Mouse (Mus musculus): ENCODE measurements at regions not wholly inside any gene's neighbourhood (a gene's known extent, or its start where the extent isn't known, plus 50 kb on each side); places are given as distances from the start of the nearest gene placed in this dataset.
"Not testable (repeated sequence)": the region's sequence is repeated elsewhere in the genome, so short reads cannot be mapped to it uniquely, and the experiment has no call there.

DNA sequence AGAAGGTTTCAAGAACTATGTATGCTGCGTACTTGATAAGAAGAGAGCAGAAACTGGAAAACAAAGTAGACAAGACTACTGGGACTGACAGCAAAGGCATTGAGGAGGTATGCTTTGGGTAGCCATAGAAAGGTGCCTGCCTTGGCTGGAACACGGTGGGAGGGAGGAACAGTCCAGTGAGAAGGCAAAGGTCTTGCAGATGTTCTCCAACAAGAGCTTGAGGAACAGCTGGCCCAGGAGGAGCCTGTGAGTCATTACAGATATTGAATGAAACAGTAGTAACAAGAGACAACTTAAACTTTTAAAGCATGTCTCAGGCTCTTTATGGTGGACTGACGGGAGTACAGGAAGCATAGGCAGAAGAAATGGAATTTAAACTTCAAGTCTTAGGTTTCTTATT is 424.9 kb upstream of the Sphkap start:
- Histone ChIP-seq H3K36me3 (ENCODE audit: control insufficient read depth, insufficient read depth) (no peaks in the 10 kb centered on the region), H3K27me3 (ENCODE audit: control insufficient read depth, insufficient read depth, insufficient read length) (no peaks in the 10 kb centered on the region), H3K4me2 (ENCODE audit: low read depth) (no peak overlapping the region), H3K4me3 (no peak overlapping the region), H3ac (ENCODE audit: control insufficient read depth, insufficient read length) (no peak overlapping the region), H3K79me2 (ENCODE audit: control insufficient read depth, insufficient read depth) (no peaks in the 10 kb centered on the region)
- TF ChIP-seq USF1 (IDR thresholded peaks at IDR 0.05; ENCODE audit: low read depth) = no peak
- TF ChIP-seq MAX (IDR thresholded peaks at IDR 0.05; ENCODE audit: low read depth) = no peak
- TF ChIP-seq E2F4 (IDR thresholded peaks at IDR 0.05; ENCODE audit: insufficient read depth) = no peak
- no peak for TF ChIP-seq TCF3 (IDR thresholded peaks at IDR 0.05; ENCODE audit: insufficient read length, low read depth)
- no peak for TF ChIP-seq REST (IDR thresholded peaks at IDR 0.05; ENCODE audit: insufficient read depth, insufficient read length)

DNA sequence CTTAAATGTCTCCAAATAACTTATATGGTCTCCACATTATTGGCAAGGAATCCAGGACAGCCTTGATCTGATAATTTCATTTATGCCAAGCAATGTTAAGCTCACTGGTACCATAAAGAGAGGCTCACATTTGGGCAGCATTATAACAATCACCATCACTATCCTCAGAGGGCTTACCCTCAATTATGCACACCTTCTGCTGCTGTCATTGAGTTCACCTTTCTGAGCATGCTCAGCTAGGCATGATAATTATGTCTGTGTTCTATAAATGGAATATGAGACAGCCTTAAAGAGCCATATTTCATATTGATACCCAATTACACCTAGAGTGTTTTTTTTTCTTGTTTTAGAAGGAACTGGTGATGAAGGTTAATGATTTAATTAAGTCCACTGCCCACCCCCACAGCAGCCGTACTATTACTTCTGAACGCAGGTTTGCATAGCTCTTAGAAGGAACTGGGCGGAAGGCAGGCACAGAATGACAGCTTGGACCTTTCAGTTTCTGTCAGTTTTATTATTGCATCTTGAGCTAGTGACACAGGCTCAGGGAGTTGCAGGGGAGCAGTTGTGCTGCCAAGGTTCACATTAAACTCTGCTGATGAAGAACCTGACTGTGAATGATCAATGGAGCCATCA is 424.0 kb upstream of the Sphkap start:
- TF ChIP-seq SRF (IDR thresholded peaks at IDR 0.05; ENCODE audit: control insufficient read depth, insufficient read length, low read depth) = no peak
- TF ChIP-seq CEBPB (IDR thresholded peaks at IDR 0.05; ENCODE audit: insufficient read depth, poor library complexity, severe bottlenecking) = no peak
- TF ChIP-seq POLR2AphosphoS2 (IDR thresholded peaks at IDR 0.05; ENCODE audit: insufficient read length, low read depth) = no peak
- TF ChIP-seq REST (IDR thresholded peaks at IDR 0.05; ENCODE audit: insufficient read depth, insufficient read length) = no peak
- TF ChIP-seq MYOG (IDR thresholded peaks at IDR 0.05; ENCODE audit: control insufficient read depth in 1 of 3, insufficient read depth in 1 of 3, insufficient read length in 2 of 3, low read depth in 2 of 3) = no peak
- TF ChIP-seq E2F4 (IDR thresholded peaks at IDR 0.05; ENCODE audit: insufficient read depth) = no peak
- no peak for TF ChIP-seq USF1 (IDR thresholded peaks at IDR 0.05; ENCODE audit: low read depth)
- no peak for TF ChIP-seq POLR2A (IDR thresholded peaks at IDR 0.05; ENCODE audit: insufficient read length, low read depth)
- TF ChIP-seq MAX (IDR thresholded peaks at IDR 0.05; ENCODE audit: low read depth) = no peak
- no peak for TF ChIP-seq TCF3 (IDR thresholded peaks at IDR 0.05; ENCODE audit: insufficient read length, low read depth)
- no peak for TF ChIP-seq TCF12 (IDR thresholded peaks at IDR 0.05; ENCODE audit: insufficient read depth, poor library complexity, severe bottlenecking)
- no peak for TF ChIP-seq MYOD1 (IDR thresholded peaks at IDR 0.05; ENCODE audit: control insufficient read depth in 1 of 3, insufficient read length in 2 of 3, low read depth in 2 of 3)
- H3K36me3 ChIP-seq (ENCODE audit: control insufficient read depth, insufficient read depth) = no peaks in the 10 kb centered on the region
- no peak overlapping the region for H3ac ChIP-seq (ENCODE audit: control insufficient read depth, insufficient read length)
- H3K4me3 ChIP-seq = no peak overlapping the region
- H3K79me2 ChIP-seq (ENCODE audit: control insufficient read depth, insufficient read depth) = no peaks in the 10 kb centered on the region
- no peaks in the 10 kb centered on the region for H3K27me3 ChIP-seq (ENCODE audit: control insufficient read depth, insufficient read depth, insufficient read length)
- H3K4me2 ChIP-seq (ENCODE audit: low read depth) = no peak overlapping the region

DNA sequence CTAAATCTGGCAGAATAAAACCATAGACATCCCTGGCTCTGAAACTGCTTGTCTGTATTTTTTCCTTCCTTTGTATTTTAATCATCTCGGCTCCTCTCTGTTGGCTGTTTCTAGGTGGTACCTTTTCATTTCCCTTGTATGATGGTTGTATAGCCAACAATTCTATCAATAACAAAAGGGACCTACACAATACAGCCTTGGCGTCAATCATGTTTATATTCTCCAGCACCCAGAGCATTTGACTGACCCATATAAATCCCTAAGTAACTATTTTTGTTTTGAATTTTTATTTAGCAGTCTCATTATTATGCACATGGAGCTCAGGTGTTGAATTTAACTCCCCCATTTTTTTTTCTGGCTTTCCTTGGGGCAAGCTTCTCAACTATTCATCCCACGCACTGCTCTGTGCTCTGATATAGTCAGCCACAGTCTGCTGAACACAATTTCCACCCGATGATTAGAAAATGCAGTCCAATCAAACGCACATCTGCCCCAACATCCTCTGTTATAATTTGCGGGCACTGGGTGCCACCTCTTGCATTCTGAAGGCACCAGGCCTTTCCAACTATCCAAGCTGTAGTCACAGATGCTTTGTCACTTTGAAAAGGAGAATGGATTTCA is 422.1 kb upstream of the Sphkap start:
- Histone ChIP-seq H3K4me2 (ENCODE audit: low read depth) (no peak overlapping the region), H3ac (ENCODE audit: control insufficient read depth, insufficient read length) (no peak overlapping the region)
- TF ChIP-seq MYOD1 (IDR thresholded peaks at IDR 0.05; ENCODE audit: control insufficient read depth in 1 of 3, insufficient read length in 2 of 3, low read depth in 2 of 3) (no peak), REST (IDR thresholded peaks at IDR 0.05; ENCODE audit: insufficient read depth, insufficient read length) (no peak), USF1 (IDR thresholded peaks at IDR 0.05; ENCODE audit: low read depth) (no peak), SRF (IDR thresholded peaks at IDR 0.05; ENCODE audit: control insufficient read depth, insufficient read length, low read depth) (no peak), TCF12 (IDR thresholded peaks at IDR 0.05; ENCODE audit: insufficient read depth, poor library complexity, severe bottlenecking) (no peak), POLR2AphosphoS2 (IDR thresholded peaks at IDR 0.05; ENCODE audit: insufficient read length, low read depth) (no peak), TCF3 (IDR thresholded peaks at IDR 0.05; ENCODE audit: insufficient read length, low read depth) (no peak), POLR2A (IDR thresholded peaks at IDR 0.05; ENCODE audit: insufficient read length, low read depth) (no peak), CEBPB (IDR thresholded peaks at IDR 0.05; ENCODE audit: insufficient read depth, poor library complexity, severe bottlenecking) (no peak), MYOG (IDR thresholded peaks at IDR 0.05; ENCODE audit: control insufficient read depth in 1 of 3, insufficient read depth in 1 of 3, insufficient read length in 2 of 3, low read depth in 2 of 3) (no peak), MAX (IDR thresholded peaks at IDR 0.05; ENCODE audit: low read depth) (no peak), E2F4 (IDR thresholded peaks at IDR 0.05; ENCODE audit: insufficient read depth) (no peak)

DNA sequence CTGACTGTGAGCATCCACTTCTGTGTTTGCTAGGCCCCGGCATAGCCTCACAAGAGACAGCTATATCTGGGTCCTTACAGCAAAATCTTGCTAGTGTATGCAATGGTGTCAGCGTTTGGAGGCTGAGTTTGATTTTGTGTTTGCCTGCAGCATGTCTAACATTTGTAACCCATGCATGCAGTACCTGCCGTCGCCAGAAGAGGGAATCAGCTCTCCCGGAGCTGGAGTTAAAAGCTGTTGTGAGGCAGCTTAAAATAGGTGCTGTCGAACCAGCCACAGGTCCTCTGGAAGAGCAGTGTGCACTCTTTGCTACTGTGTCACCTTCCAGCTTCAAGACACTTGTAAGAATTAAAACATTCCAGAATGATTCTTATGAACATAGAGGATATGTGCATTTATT is 403.2 kb upstream of the Sphkap start:
- H3K4me2 ChIP-seq (ENCODE audit: low read depth); H3K27me3 ChIP-seq (ENCODE audit: control insufficient read depth, insufficient read depth, insufficient read length); H3K79me2 ChIP-seq (ENCODE audit: control insufficient read depth, insufficient read depth); H3K4me3 ChIP-seq; H3K36me3 ChIP-seq (ENCODE audit: control insufficient read depth, insufficient read depth); H3ac ChIP-seq (ENCODE audit: control insufficient read depth, insufficient read length): not testable (repeated sequence)

More for the DNA sequence above, 422.1 kb upstream of the Sphkap start:
- no peaks in the 10 kb centered on the region for H3K79me2 ChIP-seq (ENCODE audit: control insufficient read depth, insufficient read depth)
- no peaks in the 10 kb centered on the region for H3K36me3 ChIP-seq (ENCODE audit: control insufficient read depth, insufficient read depth)
- no peaks in the 10 kb centered on the region for H3K27me3 ChIP-seq (ENCODE audit: control insufficient read depth, insufficient read depth, insufficient read length)
- H3K4me3 ChIP-seq = no peak overlapping the region

DNA sequence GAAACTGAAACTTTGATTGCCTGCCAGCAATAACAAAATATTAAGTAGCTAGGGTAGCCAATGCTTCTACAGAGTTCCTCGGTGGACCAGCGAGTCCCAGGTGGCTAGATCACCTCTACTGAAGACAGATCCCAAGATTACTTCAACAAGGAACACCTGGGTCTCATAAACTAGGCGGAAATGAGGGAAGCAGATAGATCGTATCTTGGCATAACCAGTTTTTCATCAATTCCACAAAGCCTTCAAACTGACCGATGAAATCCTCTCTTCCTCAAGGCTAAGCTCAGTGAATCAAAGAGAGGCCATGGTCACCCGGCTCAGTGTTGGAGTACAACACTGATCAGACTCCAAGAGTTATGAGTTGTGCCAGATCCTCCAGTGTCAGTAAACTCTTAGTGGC is 400.4 kb upstream of the Sphkap start:
- Histone ChIP-seq H3K4me3 (no peak overlapping the region), H3K36me3 (ENCODE audit: control insufficient read depth, insufficient read depth) (no peaks in the 10 kb centered on the region), H3K27me3 (ENCODE audit: control insufficient read depth, insufficient read depth, insufficient read length) (no peaks in the 10 kb centered on the region)

More for the DNA sequence above, 400.4 kb upstream of the Sphkap start:
- no peak overlapping the region for H3K4me2 ChIP-seq (ENCODE audit: low read depth)
- H3K79me2 ChIP-seq (ENCODE audit: control insufficient read depth, insufficient read depth) = no peaks in the 10 kb centered on the region
- TF ChIP-seq MAX (IDR thresholded peaks at IDR 0.05; ENCODE audit: low read depth) = no peak
- TF ChIP-seq MYOD1 (IDR thresholded peaks at IDR 0.05; ENCODE audit: control insufficient read depth in 1 of 3, insufficient read length in 2 of 3, low read depth in 2 of 3) = no peak
- no peak for TF ChIP-seq POLR2AphosphoS2 (IDR thresholded peaks at IDR 0.05; ENCODE audit: insufficient read length, low read depth)
- TF ChIP-seq POLR2A (IDR thresholded peaks at IDR 0.05; ENCODE audit: insufficient read length, low read depth) = no peak
- no peak for TF ChIP-seq MYOG (IDR thresholded peaks at IDR 0.05; ENCODE audit: control insufficient read depth in 1 of 3, insufficient read depth in 1 of 3, insufficient read length in 2 of 3, low read depth in 2 of 3)
- no peak for TF ChIP-seq SRF (IDR thresholded peaks at IDR 0.05; ENCODE audit: control insufficient read depth, insufficient read length, low read depth)
- no peak for TF ChIP-seq TCF12 (IDR thresholded peaks at IDR 0.05; ENCODE audit: insufficient read depth, poor library complexity, severe bottlenecking)
- no peak for TF ChIP-seq REST (IDR thresholded peaks at IDR 0.05; ENCODE audit: insufficient read depth, insufficient read length)
- TF ChIP-seq USF1 (IDR thresholded peaks at IDR 0.05; ENCODE audit: low read depth) = no peak
- TF ChIP-seq E2F4 (IDR thresholded peaks at IDR 0.05; ENCODE audit: insufficient read depth) = no peak
- no peak for TF ChIP-seq TCF3 (IDR thresholded peaks at IDR 0.05; ENCODE audit: insufficient read length, low read depth)
- no peak for TF ChIP-seq CEBPB (IDR thresholded peaks at IDR 0.05; ENCODE audit: insufficient read depth, poor library complexity, severe bottlenecking)
- no peak overlapping the region for H3ac ChIP-seq (ENCODE audit: control insufficient read depth, insufficient read length)
